Mouse (Mus musculus) thymus, postnatal 14 days (tissue): Measurements from ENCODE around the gene Apoc4.

Source experiments
- DNase-seq: peaks from one replicate; pipeline ENCODE4 v3.0.0; 2021

The Apoc4 gene

GRCm38 (mm10) chr7:19681202-19681694 is at the start of gene Apoc4, which contains the start of gene Gm44805:
TSS of gene Apoc4 (minus strand) at chr7:19681479.
TSS of gene Gm44805 (minus strand) at chr7:19681423.
- DNase-seq: no peak

- no peak for DNase-seq
Measured at GRCm38 (mm10) chr7:19726541-19726940, 45.3 kb upstream of the Apoc4 start.

GRCm38 (mm10) chr7:19724167-19724566 is 42.9 kb upstream of the Apoc4 start:
- no peak for DNase-seq

GRCm38 (mm10) chr7:19722754-19723195 is 41.5 kb upstream of the Apoc4 start:
- no peak for DNase-seq

GRCm38 (mm10) chr7:19719200-19719599 is 37.9 kb upstream of the Apoc4 start:
- DNase-seq: no peak

GRCm38 (mm10) chr7:19718297-19718952 is 37.1 kb upstream of the Apoc4 start:
- DNase-seq: no peak

- no peak for DNase-seq
Measured at GRCm38 (mm10) chr7:19717346-19717745, 36.1 kb upstream of the Apoc4 start.

- DNase-seq: no peak
Measured at GRCm38 (mm10) chr7:19716822-19717221, 35.5 kb upstream of the Apoc4 start.

- no peak for DNase-seq
Measured at GRCm38 (mm10) chr7:19716055-19716682, 34.9 kb upstream of the Apoc4 start.

- DNase-seq: peak; percentile 98
Measured at GRCm38 (mm10) chr7:19715239-19716054, 34.2 kb upstream of the Apoc4 start, which contains the start of gene Tomm40. TSS of gene Tomm40 (minus strand) at chr7:19715438.

- DNase-seq: no peak
Measured at GRCm38 (mm10) chr7:19714836-19715235, 33.6 kb upstream of the Apoc4 start.

- DNase-seq: no peak
Measured at GRCm38 (mm10) chr7:19713598-19713997, 32.3 kb upstream of the Apoc4 start.

- DNase-seq: peak; percentile 44
Measured at GRCm38 (mm10) chr7:19713196-19713595, 31.9 kb upstream of the Apoc4 start.

GRCm38 (mm10) chr7:19712414-19712813 is 31.1 kb upstream of the Apoc4 start:
- no peak for DNase-seq

- DNase-seq: no peak
Measured at GRCm38 (mm10) chr7:19710650-19711049, 29.4 kb upstream of the Apoc4 start.

- no peak for DNase-seq
Measured at GRCm38 (mm10) chr7:19705271-19705670, 24.0 kb upstream of the Apoc4 start.

GRCm38 (mm10) chr7:19704475-19704874 is 23.2 kb upstream of the Apoc4 start:
- no peak for DNase-seq

GRCm38 (mm10) chr7:19702859-19703555 is 21.7 kb upstream of the Apoc4 start:
- DNase-seq: no peak

GRCm38 (mm10) chr7:19701069-19701761 is 19.9 kb upstream of the Apoc4 start:
- DNase-seq: peak; percentile 67

- peak; percentile 35 for DNase-seq
Measured at GRCm38 (mm10) chr7:19700299-19701068, 19.2 kb upstream of the Apoc4 start.

- no peak for DNase-seq
Measured at GRCm38 (mm10) chr7:19699827-19700148, 18.5 kb upstream of the Apoc4 start.
